ENCODE assay signal across 9 mouse cellular contexts in the genomic region with DNA sequence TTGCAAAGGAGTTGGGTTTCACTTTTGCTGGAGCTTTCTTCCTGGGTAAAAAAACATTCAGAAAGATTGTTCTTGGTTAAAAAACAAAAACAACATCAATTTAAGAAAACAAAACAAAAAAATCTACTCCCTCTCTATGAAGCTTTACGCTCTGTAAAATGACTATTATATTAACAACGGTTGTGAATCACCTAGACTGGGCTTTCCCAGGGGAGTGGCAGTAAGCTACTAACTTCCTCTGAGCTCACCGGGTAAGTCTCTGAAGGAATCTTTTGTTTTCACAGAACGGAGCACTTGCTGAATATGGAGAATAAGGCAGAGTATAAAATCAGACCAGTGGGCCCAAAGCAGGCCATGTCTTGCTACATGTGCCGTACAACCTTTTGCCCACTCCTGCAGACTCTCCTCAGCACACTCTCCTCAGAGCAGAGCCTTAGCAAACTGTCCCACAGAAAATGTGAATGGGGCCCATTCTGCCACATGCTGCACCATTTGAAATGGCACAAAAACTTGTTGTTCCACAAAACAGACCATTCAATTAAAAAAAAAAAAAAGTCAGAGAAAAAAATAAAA.
A peak's percentile ranks its signal among the peaks of the same experiment; 100 is the strongest.
DNase-seq lines count a peak whose midpoint lies in the region; ATAC-seq lines count a peak whose summit lies in the region.
"Had no signal": no experiment of that assay in that cellular context is flagged by ENCODE, and none has a peak within 500 bp of the region (broad histone marks: within the 10 kb centered on the region; RNA-seq: fewer than 3 reads in every experiment).

No protein-coding gene starts in this region.

- H3K4me1 ChIP-seq in forebrain, embryonic 10.5 days, result peaks cover 47% of the 10 kb centered on the region
- 0 out of 2 replicates have a peak, but pooled peaks cover 6% of the 10 kb centered on the region for H3K4me1 ChIP-seq in forebrain, embryonic 16.5 days (replicated peaks; ENCODE audit: control insufficient read depth, insufficient read depth, low read length)
- no peaks in the 10 kb centered on the region; the same call in 1 of the 2 replicates for H3K4me1 ChIP-seq in midbrain, embryonic 11.5 days (ENCODE audit: control insufficient read depth, insufficient read depth, low read length)
- peaks cover 14% of the 10 kb centered on the region; the same call in 1 of the 2 replicates for H3K4me1 ChIP-seq in midbrain, embryonic 13.5 days (replicated peaks)
- peaks cover 9% of the 10 kb centered on the region; the same call in 1 of the 2 replicates for H3K4me1 ChIP-seq in limb, embryonic 13.5 days

- H3K9ac ChIP-seq in forebrain, embryonic 16.5 days (replicated peaks; ENCODE audit: low read depth, low read length), result no peak overlapping the region
- no peak overlapping the region for H3K9ac ChIP-seq in midbrain, embryonic 11.5 days (ENCODE audit: low read length)
- no peak overlapping the region for H3K9ac ChIP-seq in midbrain, embryonic 13.5 days (replicated peaks)
- no peak overlapping the region for H3K9ac ChIP-seq in limb, embryonic 13.5 days

- no peaks in the 10 kb centered on the region for H3K9me3 ChIP-seq in forebrain, embryonic 10.5 days
- no peaks in the 10 kb centered on the region for H3K9me3 ChIP-seq in forebrain, embryonic 16.5 days (ENCODE audit: control insufficient read depth, low read length)
- no peaks in the 10 kb centered on the region for H3K9me3 ChIP-seq in midbrain, embryonic 11.5 days (ENCODE audit: control insufficient read depth, low read length)
- no peaks in the 10 kb centered on the region for H3K9me3 ChIP-seq in midbrain, embryonic 13.5 days
- no peaks in the 10 kb centered on the region for H3K9me3 ChIP-seq in limb, embryonic 13.5 days

- H3K36me3 ChIP-seq in forebrain, embryonic 10.5 days (replicated peaks), result no peaks in the 10 kb centered on the region
- H3K36me3 ChIP-seq in forebrain, embryonic 16.5 days (ENCODE audit: control insufficient read depth, insufficient read depth), result no peaks in the 10 kb centered on the region
- H3K36me3 ChIP-seq in midbrain, embryonic 11.5 days (ENCODE audit: control insufficient read depth, insufficient read depth, low read length), result no peaks in the 10 kb centered on the region
- H3K36me3 ChIP-seq in midbrain, embryonic 13.5 days, result no peaks in the 10 kb centered on the region
- no peaks in the 10 kb centered on the region for H3K36me3 ChIP-seq in limb, embryonic 13.5 days

- WGBS in forebrain, embryonic 10.5 days, result 33% methylated on average over 5 of the region's 5 CpGs
- WGBS in forebrain, embryonic 16.5 days, result 13% methylated on average over 5 of the region's 5 CpGs
- WGBS in midbrain, embryonic 11.5 days, result 37% methylated on average over 5 of the region's 5 CpGs
- 25% methylated on average over 5 of the region's 5 CpGs for WGBS in midbrain, embryonic 13.5 days
- WGBS in limb, embryonic 13.5 days, result 29% methylated on average over 5 of the region's 5 CpGs

- no peak overlapping the region for H3K4me2 ChIP-seq in forebrain, embryonic 16.5 days (ENCODE audit: low read length)
- H3K4me2 ChIP-seq in midbrain, embryonic 11.5 days, result no peak overlapping the region
- no peak overlapping the region for H3K4me2 ChIP-seq in midbrain, embryonic 13.5 days (replicated peaks)
- H3K4me2 ChIP-seq in limb, embryonic 13.5 days (replicated peaks), result 0 out of 2 replicates have a peak overlapping the region, but pooled peaks have one; percentile 14

- DNase-seq in forebrain, embryonic 10.5 days (ENCODE audit: extremely low spot score, low spot score), result no peak
- peak; percentile 86 for DNase-seq in midbrain, embryonic 11.5 days (ENCODE audit: low spot score, missing footprints)
- DNase-seq in urinary bladder, postnatal 25 days (ENCODE audit: low spot score), result no peak
- DNase-seq in layer of hippocampus, adult 9-11 months, result no peak
- DNase-seq in kidney, postnatal 10 days, result no peak

- no peaks in the 10 kb centered on the region for H3K27me3 ChIP-seq in forebrain, embryonic 10.5 days (ENCODE audit: poor library complexity, severe bottlenecking)
- H3K27me3 ChIP-seq in forebrain, embryonic 16.5 days (replicated peaks; ENCODE audit: control insufficient read depth, insufficient read depth, low read length), result no peaks in the 10 kb centered on the region
- H3K27me3 ChIP-seq in midbrain, embryonic 11.5 days (ENCODE audit: control insufficient read depth, insufficient read depth, low read length), result no peaks in the 10 kb centered on the region
- no peaks in the 10 kb centered on the region for H3K27me3 ChIP-seq in midbrain, embryonic 13.5 days
- no peaks in the 10 kb centered on the region for H3K27me3 ChIP-seq in limb, embryonic 13.5 days

- H3K27ac ChIP-seq in forebrain, embryonic 10.5 days, result peak overlapping the region; percentile 78
- H3K27ac ChIP-seq in forebrain, embryonic 16.5 days (ENCODE audit: low read length), result no peak overlapping the region
- H3K27ac ChIP-seq in midbrain, embryonic 11.5 days (ENCODE audit: low read depth, low read length), result 0 out of 2 replicates have a peak overlapping the region, but pooled peaks have one; percentile 1
- H3K27ac ChIP-seq in midbrain, embryonic 13.5 days, result no peak overlapping the region
- H3K27ac ChIP-seq in limb, embryonic 13.5 days, result peak overlapping the region; percentile 44; the same call in 1 of the 2 replicates
- H3K27ac ChIP-seq: left cerebral cortex, adult 2 months had no signal

- no peak for ATAC-seq in forebrain, embryonic 16.5 days
- peak; percentile 25; the same call in 1 of the 2 replicates for ATAC-seq in midbrain, embryonic 11.5 days (ENCODE audit: low FRiP score)
- no peak for ATAC-seq in midbrain, embryonic 13.5 days
- ATAC-seq in limb, embryonic 13.5 days (ENCODE audit: low FRiP score, low read depth), result 0 out of 2 replicates have a peak, but pooled peaks have one; percentile 15

- H3K4me3 ChIP-seq in forebrain, embryonic 10.5 days, result no peak overlapping the region
- H3K4me3 ChIP-seq in forebrain, embryonic 16.5 days (replicated peaks; ENCODE audit: low read length), result no peak overlapping the region
- H3K4me3 ChIP-seq in midbrain, embryonic 11.5 days (ENCODE audit: low read depth, low read length), result no peak overlapping the region
- no peak overlapping the region for H3K4me3 ChIP-seq in midbrain, embryonic 13.5 days (replicated peaks)
- no peak overlapping the region for H3K4me3 ChIP-seq in limb, embryonic 13.5 days
- H3K4me3 ChIP-seq: left cerebral cortex, adult 2 months had no signal

Comparison
In these comparisons a context has a peak if more than half of its experiments do, and no peak if none do; other contexts are left out.
1. H3K27ac ChIP-seq: peak in forebrain, embryonic 10.5 days (single experiment), midbrain, embryonic 11.5 days (single experiment) and limb, embryonic 13.5 days (single experiment); none in forebrain, embryonic 16.5 days (single experiment) and midbrain, embryonic 13.5 days (single experiment).
2. ATAC-seq: peak in midbrain, embryonic 11.5 days (single experiment) and limb, embryonic 13.5 days (single experiment); none in forebrain, embryonic 16.5 days (single experiment) and midbrain, embryonic 13.5 days (single experiment).